Mouse (Mus musculus) kidney, postnatal 10 days (tissue): ENCODE measurements at regions not wholly inside any gene's neighbourhood (a gene's known extent, or its start where the extent isn't known, plus 50 kb on each side); places are given as distances from the start of the nearest gene placed in this dataset.

Source experiments
- DNase-seq: peaks from one replicate; pipeline ENCODE4 v3.0.0; 2021; ENCODE audit warnings: mixed read lengths

DNA sequence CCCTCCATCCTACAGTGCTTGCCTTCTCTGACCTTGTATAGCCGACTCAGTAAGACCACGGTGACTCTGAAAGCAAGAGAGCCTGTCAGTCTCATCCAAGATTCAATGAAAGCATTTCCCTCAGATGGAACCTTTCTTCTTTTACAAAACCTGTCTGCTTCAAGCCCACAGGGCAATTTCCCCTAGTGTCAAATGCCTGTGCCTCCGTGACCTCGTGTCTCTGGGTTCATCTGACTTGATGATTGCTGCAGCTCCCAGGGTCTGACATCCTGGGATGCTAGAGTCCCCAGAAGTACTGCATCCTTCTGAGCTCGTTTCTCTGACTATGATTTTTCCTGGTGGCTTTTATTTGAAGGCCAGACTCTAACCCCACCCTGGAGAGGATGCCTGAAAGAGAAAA, 270.3 kb upstream of the Npvf start:
- DNase-seq: no peak

GRCm38 (mm10) chr6:50924998-50925397, 270.8 kb upstream of the Npvf start:
- DNase-seq: peak; percentile 39

DNA sequence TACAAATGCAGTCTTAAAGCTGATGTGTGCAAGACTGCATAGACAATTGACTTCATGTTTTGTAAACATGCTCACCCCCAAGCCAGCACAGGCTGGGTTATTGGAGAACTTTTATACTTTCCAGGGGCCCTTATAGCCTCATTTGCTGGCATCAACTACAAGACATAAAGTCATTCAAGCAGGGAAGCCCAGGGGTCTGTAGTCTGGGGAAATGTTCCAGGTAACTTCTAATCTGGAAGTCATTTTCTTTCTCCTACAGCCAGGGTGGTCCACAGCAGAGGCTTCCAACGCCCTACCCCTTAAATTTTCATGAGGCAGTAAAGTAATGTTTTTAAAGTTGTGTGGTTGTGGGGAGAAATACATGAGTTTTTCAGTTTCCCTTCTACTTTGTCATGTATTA, 272.1 kb upstream of the Npvf start:
- no peak for DNase-seq

DNA sequence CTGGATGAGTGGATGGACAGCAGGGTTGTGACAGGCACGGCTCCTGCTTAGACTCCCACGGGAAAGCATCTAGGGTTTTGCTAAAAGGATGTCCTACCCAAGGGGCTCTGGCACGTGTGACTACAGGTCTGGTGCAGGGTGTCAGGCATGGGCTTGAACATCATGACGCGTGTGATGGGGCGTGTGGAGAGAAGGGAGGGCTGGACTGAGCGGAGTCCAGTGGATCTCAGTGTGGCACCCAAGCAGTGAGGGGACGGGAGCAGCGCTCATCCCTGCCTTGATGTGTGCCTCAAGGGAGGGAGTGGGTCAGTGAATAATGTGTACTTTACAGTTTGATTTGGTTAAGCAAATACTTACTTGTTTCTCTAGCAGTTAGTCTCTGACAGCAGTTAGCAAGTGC, 275.3 kb upstream of the Npvf start:
- DNase-seq: no peak

DNA sequence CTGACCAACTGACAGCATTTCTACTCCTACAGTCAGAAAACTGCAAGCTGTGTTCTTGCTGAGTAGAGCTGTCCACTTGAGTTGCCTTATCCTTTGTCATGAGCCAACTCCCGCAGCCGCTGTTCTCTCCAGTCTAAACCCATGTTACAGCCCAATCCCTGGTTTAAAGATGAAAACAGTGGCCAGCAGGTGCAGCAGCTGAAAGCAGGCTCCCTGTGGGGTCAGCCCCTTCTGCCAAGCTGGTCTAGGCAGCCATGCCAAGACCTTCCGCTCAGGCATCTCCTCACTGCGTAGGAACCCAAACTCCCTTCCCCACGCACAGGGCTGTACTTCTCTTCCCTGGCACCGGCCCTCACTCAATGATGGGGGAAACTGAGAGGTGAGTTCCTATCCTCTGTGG, 279.3 kb upstream of the Npvf start:
- DNase-seq: no peak

GRCm38 (mm10) chr6:50934245-50934644, 280.0 kb upstream of the Npvf start:
- DNase-seq: no peak

GRCm38 (mm10) chr6:50936306-50936705, 282.1 kb upstream of the Npvf start:
- DNase-seq: no peak

DNA sequence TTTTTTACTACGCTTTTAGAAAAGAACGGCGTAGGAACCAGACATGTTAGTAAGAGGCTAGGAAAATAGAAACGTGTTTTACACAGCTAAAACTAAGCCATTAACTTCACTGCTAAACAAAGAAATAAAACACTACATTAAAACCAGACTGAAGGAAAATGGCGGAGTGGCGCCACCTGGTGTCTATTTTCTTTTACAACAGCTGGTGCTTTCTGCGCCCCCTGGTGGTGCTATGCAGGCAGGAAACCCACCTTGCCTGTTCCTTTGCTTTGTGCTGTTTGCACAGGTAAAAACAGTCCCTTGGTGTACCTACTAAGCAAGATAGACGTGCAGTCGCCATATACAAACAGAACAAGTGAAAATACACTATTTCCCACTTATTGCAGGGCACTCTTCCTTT, 282.9 kb upstream of the Npvf start:
- DNase-seq: peak; percentile 89

GRCm38 (mm10) chr6:50938879-50939278, 284.6 kb upstream of the Npvf start:
- DNase-seq: peak; percentile 56

GRCm38 (mm10) chr6:50939440-50939839, 285.2 kb upstream of the Npvf start:
- DNase-seq: no peak

DNA sequence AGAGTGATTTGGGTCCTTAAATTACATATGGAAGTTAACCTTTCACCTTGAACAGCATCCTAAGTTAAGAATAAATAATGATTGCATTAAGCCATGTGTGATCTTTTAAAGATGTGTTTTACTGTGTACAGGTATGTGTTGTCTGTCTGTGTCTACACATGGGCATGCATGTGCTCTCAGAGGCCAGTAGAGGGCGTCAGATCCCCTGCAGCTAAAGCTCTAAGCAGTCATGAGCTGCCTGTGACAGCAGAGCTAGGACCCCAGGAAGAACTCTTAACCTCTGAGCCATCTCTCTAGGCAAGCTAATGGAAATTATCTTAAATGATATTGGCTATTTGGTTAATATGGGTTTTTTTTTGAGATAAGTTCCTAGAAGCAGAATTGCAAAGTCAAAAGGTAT, 285.9 kb upstream of the Npvf start:
- DNase-seq: no peak

GRCm38 (mm10) chr6:50940641-50941398, 286.6 kb upstream of the Npvf start:
- no peak for DNase-seq

- no peak for DNase-seq
These were observed 288.5 kb upstream of the Npvf start for GRCm38 (mm10) chr6:50942696-50943095.

DNA sequence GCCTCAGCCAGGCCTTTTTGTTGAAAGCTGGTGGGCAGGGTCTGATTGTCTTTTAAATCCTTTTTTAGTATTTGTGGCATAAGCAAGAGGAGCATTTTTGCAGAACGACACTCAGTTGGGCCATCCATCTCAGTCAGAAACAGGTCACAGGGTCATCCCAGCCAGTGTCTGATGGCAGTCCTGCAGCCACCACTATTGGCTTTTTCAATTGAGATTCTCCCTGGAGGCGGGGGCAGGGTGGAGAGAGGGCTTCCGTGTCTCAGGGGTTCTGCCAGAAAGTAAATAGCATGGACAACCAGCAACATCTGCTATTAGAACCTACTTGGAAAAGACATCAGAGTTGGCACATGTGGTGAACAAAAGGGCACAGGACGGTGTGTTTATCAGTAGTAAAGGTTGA, 293.8 kb upstream of the Npvf start:
- no peak for DNase-seq

GRCm38 (mm10) chr6:50949361-50949760, 295.1 kb upstream of the Npvf start:
- no peak for DNase-seq

DNA sequence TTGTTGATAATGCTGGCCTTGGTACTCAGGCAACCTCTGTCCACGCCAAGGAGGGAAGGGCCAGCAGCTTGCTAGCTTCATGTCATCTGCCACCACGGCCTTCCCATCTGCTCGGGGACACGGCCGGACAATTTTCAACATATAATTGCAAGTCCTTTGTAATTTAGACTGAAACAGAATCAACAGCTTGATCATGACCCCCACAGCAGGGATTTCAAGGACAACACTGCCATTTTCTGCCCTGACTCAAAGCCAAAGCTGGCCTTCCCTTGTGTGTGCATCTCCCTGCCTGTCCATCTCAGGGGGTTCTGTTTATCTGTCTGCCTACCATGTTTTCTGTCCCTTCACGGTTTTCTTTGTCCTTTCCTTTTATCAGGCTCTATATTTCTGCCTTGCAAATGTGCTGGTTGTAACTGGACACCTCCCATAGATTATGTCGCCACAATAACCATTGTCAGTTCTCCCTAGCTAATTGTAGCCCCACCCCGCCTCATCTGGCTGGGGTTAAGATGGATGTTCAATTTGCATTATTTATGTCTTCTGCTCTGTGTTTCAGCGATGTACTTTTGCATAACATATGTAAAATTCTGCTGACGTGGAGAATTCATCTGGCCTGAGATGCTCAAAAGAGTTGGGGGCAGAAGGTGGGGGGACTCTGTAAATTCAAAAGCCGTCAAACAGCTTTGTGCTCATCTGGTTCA, 295.8 kb upstream of the Npvf start:
- no peak for DNase-seq

- no peak for DNase-seq
These were observed 303.2 kb upstream of the Npvf start for GRCm38 (mm10) chr6:50957328-50957900.

- no peak for DNase-seq
These were observed 306.1 kb upstream of the Npvf start for GRCm38 (mm10) chr6:50960341-50960740.

- no peak for DNase-seq
These were observed 307.4 kb upstream of the Npvf start for GRCm38 (mm10) chr6:50961592-50961991.

DNA sequence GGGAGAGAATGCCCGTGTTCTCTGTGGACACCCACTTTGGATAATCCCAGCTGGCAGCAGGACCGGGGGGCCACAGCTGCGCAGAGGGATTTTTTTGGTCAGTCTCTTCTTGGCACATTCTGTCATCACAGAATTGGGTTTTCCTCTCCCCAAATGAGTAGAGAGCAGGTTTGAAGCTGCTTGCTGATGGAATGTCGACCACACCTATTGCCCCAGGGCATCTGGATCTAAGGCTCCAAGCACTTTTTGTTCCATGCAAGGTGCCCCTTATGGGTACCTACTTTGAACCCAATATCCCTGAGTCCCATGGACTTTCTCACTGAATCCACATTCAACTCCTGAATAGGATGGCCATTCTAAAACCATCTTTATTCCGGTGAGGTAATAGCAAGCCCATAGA, 314.3 kb upstream of the Npvf start:
- DNase-seq: no peak

GRCm38 (mm10) chr6:50969341-50969740, 315.1 kb upstream of the Npvf start:
- DNase-seq: no peak

- DNase-seq: no peak
These were observed 315.8 kb upstream of the Npvf start for GRCm38 (mm10) chr6:50969997-50970396.

DNA sequence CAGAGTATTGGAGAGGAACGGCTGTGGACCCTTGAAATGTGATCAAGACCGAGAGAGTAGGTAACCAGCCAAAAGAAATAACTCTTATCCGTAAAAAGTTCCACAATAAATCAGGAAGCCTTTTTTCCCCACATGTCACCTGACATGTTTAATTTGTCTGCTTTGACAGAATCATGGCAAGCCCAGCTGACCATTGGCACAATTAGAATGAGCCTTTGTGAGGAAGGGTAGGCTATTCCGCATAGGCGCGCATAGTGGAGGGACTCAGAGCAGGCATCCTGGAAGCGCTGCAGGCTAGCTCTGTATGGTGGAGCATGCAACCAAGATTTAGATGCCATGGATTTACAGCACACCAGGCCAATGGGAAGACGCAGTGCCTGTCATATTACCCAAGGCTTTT, 316.5 kb upstream of the Npvf start:
- no peak for DNase-seq

DNA sequence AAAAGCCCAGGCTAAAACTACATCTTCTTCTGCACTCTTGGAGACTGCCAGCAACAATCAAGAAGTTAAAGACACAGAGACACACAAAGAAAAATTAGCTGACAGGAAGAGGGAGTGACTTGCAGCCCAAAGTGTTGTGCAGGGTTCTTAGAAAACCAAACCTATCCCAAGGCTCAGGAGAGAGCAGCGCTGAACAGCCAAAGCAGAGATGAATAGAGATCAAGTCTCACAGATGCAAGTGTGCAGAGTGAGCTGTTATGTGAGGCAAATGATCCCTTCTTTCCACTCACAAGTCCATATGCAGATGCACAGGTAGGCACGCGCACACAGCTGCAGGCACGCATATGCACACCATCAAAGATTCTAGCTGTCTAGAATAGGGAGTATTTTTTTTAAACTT, 318.0 kb upstream of the Npvf start:
- DNase-seq: no peak
